Mouse (Mus musculus): ENCODE results near the gene Reck. TPM values are rescaled to one million over a fixed set of nuclear protein-coding genes. Genes with fewer than 3 reads are reported as not detected.

The Reck gene
- polyA plus RNA-seq, 1 experiment, result 43.8 TPM

DNA sequence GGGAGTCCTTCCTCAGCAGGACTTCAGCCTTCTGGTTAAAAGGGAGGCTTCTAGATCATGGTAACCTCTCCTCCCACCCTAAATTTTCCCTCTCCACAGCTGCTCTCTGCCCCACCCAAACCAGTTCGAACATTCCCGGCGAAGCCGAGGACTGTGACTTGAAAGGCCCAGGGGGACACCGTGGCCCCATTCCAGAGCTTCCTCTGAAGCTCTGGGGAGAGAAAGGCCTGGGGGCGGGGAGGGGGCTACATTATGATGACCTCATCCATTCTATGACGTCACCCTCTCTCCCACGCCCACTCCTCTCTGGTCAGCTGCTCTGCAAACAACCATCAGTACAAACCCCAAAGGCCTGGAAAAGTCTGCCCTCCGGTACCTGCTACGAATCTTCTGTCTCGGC is 107.9 kb downstream of the Reck start, which contains the start of gene Ccin:
TSS of gene Ccin (plus strand) at position 303 of the 400 bp plus-strand sequence.
- TF ChIP-seq CTCF (IDR thresholded peaks at IDR 0.05; ENCODE audit: insufficient read depth, low read length) (no peak), POLR2A (IDR thresholded peaks at IDR 0.05; ENCODE audit: borderline replicate concordance, extremely low read depth, low read depth, low read length) (no peak)
- peaks cover 12% of the 10 kb centered on the region for H3K4me1 ChIP-seq (ENCODE audit: control insufficient read depth, insufficient read depth, low read length)
- no peak within 1 kb of the TSS for H3K4me3 ChIP-seq (replicated peaks; ENCODE audit: extremely low read depth, low read depth, low read length)
- 72% methylated on average over 11 of the region's 11 CpGs for WGBS
- DNase-seq, result no peak

- H3K4me1 ChIP-seq (ENCODE audit: control insufficient read depth, insufficient read depth, low read length), result peaks cover 11% of the 10 kb centered on the region
- WGBS, result 93% methylated on average over 22 of the region's 22 CpGs
- TF ChIP-seq CTCF (IDR thresholded peaks at IDR 0.05; ENCODE audit: insufficient read depth, low read length), result no peak
- TF ChIP-seq POLR2A (IDR thresholded peaks at IDR 0.05; ENCODE audit: borderline replicate concordance, extremely low read depth, low read depth, low read length), result no peak
- DNase-seq, result no peak
- H3K4me3 ChIP-seq (replicated peaks; ENCODE audit: extremely low read depth, low read depth, low read length), result no peak overlapping the region
These were observed 108.4 kb downstream of the Reck start for GRCm38 (mm10) chr4:43983756-43984155.

DNA sequence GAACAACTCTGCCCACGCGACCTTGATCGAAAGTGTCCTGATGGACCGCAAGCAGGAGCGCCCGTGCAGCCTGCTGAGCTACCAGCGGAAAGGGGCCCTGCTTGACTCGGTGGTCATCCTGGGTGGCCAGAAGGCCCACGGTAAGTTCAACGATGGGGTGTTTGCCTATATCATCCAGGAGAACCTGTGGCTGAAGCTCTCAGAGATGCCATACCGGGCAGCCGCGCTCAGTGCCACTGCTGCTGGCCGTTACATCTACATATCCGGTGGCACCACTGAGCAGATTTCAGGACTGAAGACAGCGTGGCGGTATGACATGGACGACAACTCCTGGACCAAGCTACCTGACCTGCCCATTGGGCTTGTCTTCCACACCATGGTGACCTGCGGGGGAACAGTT is 109.0 kb downstream of the Reck start:
- WGBS, result 92% methylated on average over 19 of the region's 19 CpGs
- H3K4me3 ChIP-seq (replicated peaks; ENCODE audit: extremely low read depth, low read depth, low read length), result no peak overlapping the region

GRCm38 (mm10) chr4:43988976-43989375 is 113.6 kb downstream of the Reck start:
- no peak for TF ChIP-seq POLR2A (IDR thresholded peaks at IDR 0.05; ENCODE audit: borderline replicate concordance, extremely low read depth, low read depth, low read length)
- TF ChIP-seq CTCF (IDR thresholded peaks at IDR 0.05; ENCODE audit: insufficient read depth, low read length), result no peak
- H3K4me1 ChIP-seq (ENCODE audit: control insufficient read depth, insufficient read depth, low read length), result no peaks in the 10 kb centered on the region
- 92% methylated on average over 3 of the region's 3 CpGs for WGBS
- DNase-seq, result no peak
- H3K4me3 ChIP-seq (replicated peaks; ENCODE audit: extremely low read depth, low read depth, low read length), result no peak overlapping the region

More for the DNA sequence above, 109.0 kb downstream of the Reck start:
- no peak for TF ChIP-seq CTCF (IDR thresholded peaks at IDR 0.05; ENCODE audit: insufficient read depth, low read length)
- TF ChIP-seq POLR2A (IDR thresholded peaks at IDR 0.05; ENCODE audit: borderline replicate concordance, extremely low read depth, low read depth, low read length), result no peak
- no peak for DNase-seq
- H3K4me1 ChIP-seq (ENCODE audit: control insufficient read depth, insufficient read depth, low read length), result peaks cover 6% of the 10 kb centered on the region

DNA sequence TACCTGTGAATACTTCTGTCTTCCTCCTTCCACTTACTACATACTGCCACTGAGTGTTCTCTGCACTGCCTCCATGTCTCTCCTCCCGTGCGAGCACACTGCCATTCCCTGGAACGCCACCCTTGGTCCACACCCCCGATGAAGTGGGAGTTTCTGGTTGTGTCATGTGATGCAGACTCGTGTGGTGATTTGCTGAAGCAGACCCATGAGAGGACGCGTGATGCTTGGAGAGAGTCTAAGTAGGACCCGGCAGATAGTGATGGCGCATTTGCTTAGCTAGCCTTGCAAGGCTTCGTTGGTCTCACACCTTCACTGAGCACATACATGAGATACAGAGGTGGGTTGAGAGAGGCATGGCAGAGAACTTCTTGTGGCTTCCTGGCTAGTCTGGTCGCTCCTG is 117.7 kb downstream of the Reck start:
- Histone ChIP-seq H3K4me1 (ENCODE audit: control insufficient read depth, insufficient read depth, low read length) (no peaks in the 10 kb centered on the region), H3K4me3 (replicated peaks; ENCODE audit: extremely low read depth, low read depth, low read length) (no peak overlapping the region)
- no peak for TF ChIP-seq POLR2A (IDR thresholded peaks at IDR 0.05; ENCODE audit: borderline replicate concordance, extremely low read depth, low read depth, low read length)
- no peak for TF ChIP-seq CTCF (IDR thresholded peaks at IDR 0.05; ENCODE audit: insufficient read depth, low read length)
- WGBS, result 93% methylated on average over 11 of the region's 11 CpGs
- no peak for DNase-seq

DNA sequence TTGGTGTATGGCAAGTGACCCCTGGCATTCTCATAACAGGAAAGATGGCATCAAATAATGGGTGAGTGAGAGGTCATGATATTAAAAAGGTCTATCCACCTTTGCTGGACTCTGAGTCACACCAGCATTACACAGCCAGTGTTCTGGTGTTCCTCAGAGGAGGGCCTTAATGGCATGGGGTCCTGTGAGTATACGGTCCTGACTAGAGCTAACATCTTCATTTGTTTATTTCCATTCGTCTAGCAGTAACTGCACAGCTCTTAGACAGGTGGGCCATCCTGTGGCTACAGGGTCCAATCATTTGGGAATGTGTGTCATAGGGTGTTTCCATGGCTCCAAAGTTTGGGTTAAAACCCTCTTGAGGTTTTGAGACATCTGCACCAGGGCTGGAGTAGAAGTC is 119.0 kb downstream of the Reck start:
- no peak for DNase-seq
- 63% methylated on average over 2 of the region's 2 CpGs for whole genome bisulfite sequencing
- TF ChIP-seq CTCF (IDR thresholded peaks at IDR 0.05; ENCODE audit: insufficient read depth, low read length) (no peak), POLR2A (IDR thresholded peaks at IDR 0.05; ENCODE audit: borderline replicate concordance, extremely low read depth, low read depth, low read length) (no peak)
- no peaks in the 10 kb centered on the region for H3K4me1 ChIP-seq (ENCODE audit: control insufficient read depth, insufficient read depth, low read length)
- H3K4me3 ChIP-seq (replicated peaks; ENCODE audit: extremely low read depth, low read depth, low read length), result no peak overlapping the region

Other genes with a start within 250 kb of the Reck start
- 77.5 and 97.5 TPM in 2 replicates for gene Npr2, start 243.6 kb upstream of the Reck start, polyA plus RNA-seq (2012; rRNA removed)
- 12.1 and 14.7 TPM in 2 replicates for gene Spag8, start 221.9 kb upstream of the Reck start, polyA plus RNA-seq (2012; rRNA removed)
- gene Hint2, start 219.1 kb upstream of the Reck start, polyA plus RNA-seq (2012; rRNA removed), result 61.6 and 71.6 TPM in 2 replicates
- 13.1 and 17.3 TPM in 2 replicates for gene Tmem8b, start 206.6 kb upstream of the Reck start, polyA plus RNA-seq (2012; rRNA removed)
- gene Fam221b, start 206.4 kb upstream of the Reck start, polyA plus RNA-seq (2012; rRNA removed), result 0.04 and 0.15 TPM in 2 replicates
- gene Olfr70, start 174.7 kb upstream of the Reck start, polyA plus RNA-seq (2012; rRNA removed), result not detected in 2 replicates
- 0.37 and 0.67 TPM in 2 replicates for gene Olfr71, start 165.3 kb upstream of the Reck start, polyA plus RNA-seq (2012; rRNA removed)
- 14.4 and 15.1 TPM in 2 replicates for gene Hrct1, start 148.3 kb upstream of the Reck start, polyA plus RNA-seq (2012; rRNA removed)
- gene Spaar, start 145.5 kb upstream of the Reck start, polyA plus RNA-seq (2012; rRNA removed), result 5.7 and 9.4 TPM in 2 replicates
- gene Olfr159, start 104.5 kb upstream of the Reck start, polyA plus RNA-seq (2012; rRNA removed), result 0.13 TPM in 1 of 2 replicates, not detected in the other
- gene Olfr156, start 51.6 kb upstream of the Reck start, polyA plus RNA-seq (2012; rRNA removed), result not detected in 2 replicates
- not detected in 2 replicates for gene Olfr157, start 35.3 kb upstream of the Reck start, polyA plus RNA-seq (2012; rRNA removed)
- not detected in 2 replicates for gene Olfr155, start 24.0 kb upstream of the Reck start, polyA plus RNA-seq (2012; rRNA removed)
- 14.3 and 18.1 TPM in 2 replicates for gene Glipr2, start 81.9 kb downstream of the Reck start, polyA plus RNA-seq (2012; rRNA removed)
- gene Ccin, start 108.0 kb downstream of the Reck start, polyA plus RNA-seq (2012; rRNA removed), result 0.07 and 0.14 TPM in 2 replicates
- gene Clta, start 128.9 kb downstream of the Reck start, polyA plus RNA-seq (2012; rRNA removed), result 165 and 187 TPM in 2 replicates
- gene Gne, start 208.6 kb downstream of the Reck start, polyA plus RNA-seq (2012; rRNA removed), result 23.9 and 31.4 TPM in 2 replicates

All from lung, adult 2 months (tissue).